Mouse (Mus musculus) bone marrow, adult 2 months (tissue): Measurements from ENCODE around the gene Nabp1.

Experiments used
- CTCF ChIP-seq: fragments of 200-500 bp; IDR thresholded peaks from 2 replicates; pipeline ENCODE4 v1.5.1; 2011; ENCODE audit warnings: low read length, control low read depth; ENCODE audit not compliant: control insufficient read depth, insufficient read depth
- POLR2A ChIP-seq: fragments of 200-500 bp; IDR thresholded peaks from 2 replicates; pipeline ENCODE4 v1.6.1; 2011; ENCODE audit warnings: low read depth, mild to moderate bottlenecking, control low read depth, low read length, borderline replicate concordance; ENCODE audit not compliant: control insufficient read depth

DNA sequence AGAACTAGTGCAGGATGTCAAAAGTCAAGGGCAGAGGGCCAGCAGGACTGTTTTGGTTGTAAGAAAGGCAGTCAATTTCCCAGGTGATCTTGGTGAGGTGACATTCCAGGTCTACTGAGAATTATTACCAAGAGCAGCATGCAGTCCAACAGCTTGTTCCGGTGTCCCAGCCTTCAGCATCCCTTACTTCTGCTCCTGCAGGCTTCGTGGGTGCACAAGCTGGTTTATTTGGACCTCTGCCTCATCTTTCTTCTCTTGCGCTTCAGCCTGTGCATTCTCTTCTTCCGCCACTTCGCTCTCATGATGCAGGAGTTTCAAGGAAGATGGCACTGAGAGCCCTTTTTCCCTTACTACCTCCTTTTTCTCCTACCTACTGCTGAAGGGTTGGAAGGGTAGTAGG is 15.2 kb downstream of the Nabp1 start:
- TF ChIP-seq CTCF = no peak
- no peak for TF ChIP-seq POLR2A
